Mouse (Mus musculus): ENCODE data around the gene Morf4l2. TPM values are rescaled to one million over a fixed set of nuclear protein-coding genes. Genes with fewer than 3 reads are reported as not detected.
"Not testable (repeated sequence)": the region's sequence is repeated elsewhere in the genome, so short reads cannot be mapped to it uniquely, and the experiment has no call there.

Morf4l2 gene
- total RNA-seq, 2 experiments from 2014 or later = 104 to 191 TPM

DNA sequence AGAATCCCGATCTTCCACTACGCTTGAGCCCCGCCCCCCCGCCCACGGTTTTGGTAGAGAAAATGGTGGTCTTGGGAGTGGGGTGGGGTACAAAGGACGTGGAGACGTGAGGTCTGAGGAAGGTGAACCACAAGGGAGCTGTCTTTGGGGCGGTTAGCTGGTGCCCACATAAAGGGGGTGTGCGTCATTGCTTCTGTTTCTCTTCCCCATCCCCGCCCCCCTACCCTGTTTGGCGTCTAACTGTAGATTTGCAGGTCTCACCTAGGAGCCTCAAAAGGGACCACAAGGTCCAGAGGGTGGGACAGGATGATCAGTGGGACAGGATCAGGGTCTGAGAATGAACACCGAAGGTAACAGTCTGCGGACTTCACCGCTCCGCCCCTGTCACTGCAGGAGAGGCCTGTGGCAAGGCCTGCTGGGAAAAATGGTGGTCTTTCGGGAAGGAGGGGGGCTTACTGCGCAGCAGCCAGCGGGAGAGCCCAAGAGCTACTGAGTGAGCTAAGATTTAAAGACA is 35.3 kb downstream of the Morf4l2 start:
- no peak for ATAC-seq (replicated peaks; ENCODE audit: low FRiP score, poor library complexity, severe bottlenecking)

DNA sequence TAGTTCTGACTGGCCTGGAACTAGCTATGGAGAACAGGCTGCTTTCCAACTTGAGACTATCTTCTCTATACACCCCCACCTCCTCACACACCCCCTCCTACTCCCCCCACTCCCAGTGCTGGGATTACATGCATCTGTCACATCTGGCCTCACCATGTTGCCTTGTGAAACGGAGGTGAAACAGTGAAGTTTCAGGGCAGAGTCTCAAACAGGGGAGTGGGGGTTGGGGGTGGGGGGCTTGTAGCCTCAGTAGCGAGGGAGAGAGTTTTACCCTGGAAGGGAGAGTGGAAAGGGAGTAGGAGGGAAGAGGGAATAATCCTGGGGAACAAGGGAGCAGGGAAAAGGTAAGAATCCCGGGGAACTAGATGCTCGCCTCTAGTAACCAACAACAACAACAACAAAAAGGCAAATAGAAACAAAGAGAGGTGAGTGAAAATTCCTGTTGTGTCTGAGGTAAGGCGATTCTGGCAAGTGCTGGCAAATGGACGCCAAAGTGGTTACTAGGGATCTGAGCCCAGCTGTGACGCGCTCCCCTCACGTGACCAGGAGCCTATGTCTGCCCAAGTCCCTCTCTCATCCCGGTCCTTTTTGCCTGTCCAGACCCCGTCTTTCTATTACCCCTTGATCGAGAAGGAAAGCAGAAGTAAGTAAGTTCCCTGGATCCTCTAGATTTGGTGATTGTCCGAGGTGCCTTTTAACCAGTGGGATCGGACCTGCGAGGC is 35.9 kb downstream of the Morf4l2 start, which contains the start of gene Tceal1:
Tceal1 (plus strand) TSS at position 537 of the 722 bp plus-strand sequence.
- no peak for ATAC-seq (replicated peaks; ENCODE audit: low FRiP score, poor library complexity, severe bottlenecking)

DNA sequence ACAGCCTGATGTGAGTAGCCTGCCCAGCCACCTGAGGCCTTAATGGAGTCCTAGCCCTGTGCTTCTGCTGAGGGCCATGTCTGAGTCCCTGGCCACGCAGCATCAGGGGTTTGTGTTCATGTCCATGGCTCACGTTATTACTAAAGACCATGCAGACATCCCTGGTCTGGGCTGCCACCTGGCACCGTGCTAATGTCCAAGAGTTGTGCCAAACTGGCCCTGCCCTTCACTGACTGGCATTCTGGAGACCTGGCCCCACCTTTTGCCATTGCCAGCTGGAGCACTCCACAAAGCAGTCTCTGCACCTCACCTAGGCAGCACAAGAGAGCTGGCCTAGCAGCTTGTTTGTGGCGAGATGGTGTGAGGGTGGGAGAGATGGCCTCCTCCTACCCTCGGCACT is 50.3 kb downstream of the Morf4l2 start:
- ATAC-seq (replicated peaks; ENCODE audit: low FRiP score, poor library complexity, severe bottlenecking) = no peak

DNA sequence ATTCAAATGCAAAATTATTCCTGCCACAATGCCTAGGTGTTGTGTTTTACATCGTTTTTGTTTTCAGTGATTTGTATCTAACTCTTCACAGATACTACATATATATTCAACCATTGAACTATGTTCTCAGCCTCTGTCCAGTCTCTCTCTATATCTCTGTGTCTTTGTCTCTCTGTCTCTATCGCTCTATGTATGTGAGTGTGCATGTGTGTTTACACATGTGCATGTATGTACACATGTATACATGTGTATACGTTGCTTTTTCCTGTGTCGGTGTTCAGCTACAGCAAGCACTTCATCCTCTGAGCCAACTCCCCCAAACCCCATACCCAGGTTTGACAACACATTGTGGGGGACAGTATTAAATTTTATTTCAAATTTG is 51.2 kb downstream of the Morf4l2 start:
- ATAC-seq (replicated peaks; ENCODE audit: low FRiP score, poor library complexity, severe bottlenecking) = no peak

DNA sequence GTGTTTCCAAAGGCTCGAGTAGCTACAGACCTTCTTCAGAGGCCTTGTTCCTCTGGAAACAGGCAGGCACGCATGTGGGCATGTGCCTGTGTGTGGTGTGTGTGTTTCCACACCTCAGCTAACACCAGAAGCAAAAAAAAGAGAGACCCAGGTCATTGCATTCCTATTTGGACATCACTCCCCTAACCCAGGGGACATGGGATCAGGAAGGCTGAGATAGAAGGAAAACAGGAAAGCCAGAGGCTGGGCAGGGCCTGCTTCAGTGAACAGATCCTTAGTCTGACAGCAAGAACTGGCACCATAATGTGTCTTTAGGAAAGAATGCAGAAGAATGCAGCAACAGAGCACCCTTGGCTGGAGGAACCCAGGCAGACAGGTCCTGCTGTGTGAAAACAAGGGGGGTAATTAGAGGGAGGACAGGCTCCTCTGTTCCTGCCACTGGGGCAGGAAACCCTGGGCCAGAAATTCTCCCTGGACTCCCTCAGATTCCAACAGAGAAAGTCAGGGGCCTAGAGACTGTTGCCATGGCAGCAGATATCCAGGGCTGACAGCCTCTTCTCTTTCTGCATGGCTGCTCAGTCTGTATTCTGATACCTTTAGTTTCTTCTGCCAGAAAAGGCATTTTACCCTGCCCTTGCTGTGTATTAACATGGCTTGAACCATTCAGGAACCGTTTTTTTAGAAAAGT is 51.7 kb downstream of the Morf4l2 start:
- not testable (repeated sequence) for ATAC-seq (replicated peaks; ENCODE audit: low FRiP score, poor library complexity, severe bottlenecking)

Other genes with a start within 250 kb of the Morf4l2 start
- not detected in 2 replicates for gene Kir3dl1, start 225.7 kb downstream of the Morf4l2 start, total RNA-seq (2015; ENCODE audit: low replicate concordance)
- not detected in 2 replicates for gene Kir3dl1, start 225.7 kb downstream of the Morf4l2 start, total RNA-seq (2017; ENCODE audit: low replicate concordance)
- not detected in 2 replicates for gene Kir3dl2, start 199.6 kb downstream of the Morf4l2 start, total RNA-seq (2015; ENCODE audit: low replicate concordance)
- gene Kir3dl2, start 199.6 kb downstream of the Morf4l2 start, total RNA-seq (2017; ENCODE audit: low replicate concordance) = not detected in 2 replicates
- gene Tceal3, start 152.8 kb downstream of the Morf4l2 start, total RNA-seq (2015; ENCODE audit: low replicate concordance) = not detected in 2 replicates
- not detected in 2 replicates for gene Tceal3, start 152.8 kb downstream of the Morf4l2 start, total RNA-seq (2017; ENCODE audit: low replicate concordance)
- gene Tceal1, start 35.7 kb downstream of the Morf4l2 start, total RNA-seq (2015; ENCODE audit: low replicate concordance) = not detected in 2 replicates
- gene Tceal1, start 35.7 kb downstream of the Morf4l2 start, total RNA-seq (2017; ENCODE audit: low replicate concordance) = not detected in 2 replicates
- gene Glra4, start 36.5 kb upstream of the Morf4l2 start, total RNA-seq (2015; ENCODE audit: low replicate concordance) = not detected in 2 replicates
- not detected in 2 replicates for gene Glra4, start 36.5 kb upstream of the Morf4l2 start, total RNA-seq (2017; ENCODE audit: low replicate concordance)
- not detected in 2 replicates for gene Plp1, start 79.0 kb upstream of the Morf4l2 start, total RNA-seq (2015; ENCODE audit: low replicate concordance)
- gene Plp1, start 79.0 kb upstream of the Morf4l2 start, total RNA-seq (2017; ENCODE audit: low replicate concordance) = 0.53 TPM in 1 of 2 replicates, not detected in the other
- gene Rab9b, start 125.1 kb upstream of the Morf4l2 start, total RNA-seq (2015; ENCODE audit: low replicate concordance) = not detected in 2 replicates
- not detected in 2 replicates for gene Rab9b, start 125.1 kb upstream of the Morf4l2 start, total RNA-seq (2017; ENCODE audit: low replicate concordance)
- gene H2bfm, start 183.6 kb upstream of the Morf4l2 start, total RNA-seq (2015; ENCODE audit: low replicate concordance) = not detected in 2 replicates
- not detected in 2 replicates for gene H2bfm, start 183.6 kb upstream of the Morf4l2 start, total RNA-seq (2017; ENCODE audit: low replicate concordance)
- not detected in 2 replicates for gene Tmsb15b2, start 231.8 kb upstream of the Morf4l2 start, total RNA-seq (2015; ENCODE audit: low replicate concordance)
- not detected in 2 replicates for gene Tmsb15b2, start 231.8 kb upstream of the Morf4l2 start, total RNA-seq (2017; ENCODE audit: low replicate concordance)
- gene Tmsb15l, start 233.2 kb upstream of the Morf4l2 start, total RNA-seq (2015; ENCODE audit: low replicate concordance) = not detected in 2 replicates
- gene Tmsb15l, start 233.2 kb upstream of the Morf4l2 start, total RNA-seq (2017; ENCODE audit: low replicate concordance) = not detected in 2 replicates
- gene Tmsb15b1, start 233.2 kb upstream of the Morf4l2 start, total RNA-seq (2015; ENCODE audit: low replicate concordance) = not detected in 2 replicates
- not detected in 2 replicates for gene Tmsb15b1, start 233.2 kb upstream of the Morf4l2 start, total RNA-seq (2017; ENCODE audit: low replicate concordance)
- 0.72 TPM in 1 of 2 replicates, not detected in the other for gene Zcchc18, start 249.5 kb upstream of the Morf4l2 start, total RNA-seq (2015; ENCODE audit: low replicate concordance)
- 0.64 TPM in 1 of 2 replicates, not detected in the other for gene Zcchc18, start 249.5 kb upstream of the Morf4l2 start, total RNA-seq (2017; ENCODE audit: low replicate concordance)